Mouse (Mus musculus): ENCODE results near the gene Bgn.

DNA sequence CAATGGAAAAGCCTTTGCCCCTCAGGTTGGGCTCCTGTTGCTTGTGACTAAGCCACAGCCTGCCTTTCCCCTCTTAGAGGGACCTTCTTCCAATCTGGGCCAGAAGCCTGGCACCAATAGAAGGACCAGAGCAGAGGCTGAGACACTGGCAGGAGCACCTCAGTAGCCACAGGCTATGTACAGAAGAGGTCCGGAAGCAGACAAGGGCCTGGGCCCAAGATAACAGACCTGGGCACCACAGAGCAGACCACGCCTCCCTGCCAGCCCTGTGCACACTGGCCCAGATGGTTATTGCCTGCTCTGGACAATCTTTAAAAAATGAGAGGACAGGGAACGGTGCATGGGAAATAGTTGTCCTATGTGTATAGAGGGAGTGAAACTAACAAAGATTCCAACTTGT lies 11.6 kb upstream of the Bgn start:
- TF ChIP-seq CTCF (IDR thresholded peaks at IDR 0.05; ENCODE audit: control insufficient read depth, insufficient read depth, insufficient read length) (no peak), MAX (IDR thresholded peaks at IDR 0.05) (no peak), MYOG (IDR thresholded peaks at IDR 0.05; ENCODE audit: control insufficient read depth, extremely low read depth, insufficient read length) (no peak), CEBPB (IDR thresholded peaks at IDR 0.05; ENCODE audit: low read depth) (no peak), FOSL1 (IDR thresholded peaks at IDR 0.05; ENCODE audit: insufficient read depth, low read length, poor library complexity, severe bottlenecking) (no peak)
